Mouse (Mus musculus) embryonic fibroblast, embryonic 13.5 days (primary cell): Measurements from ENCODE around the gene Ctu1.

ENCODE experiments used
- CTCF ChIP-seq: IDR thresholded peaks from 2 replicates; pipeline ENCODE4 v1.5.1; 2011; ENCODE audit warnings: mild to moderate bottlenecking, control low read depth, low read length, moderate library complexity, borderline replicate concordance; ENCODE audit not compliant: insufficient read depth
- POLR2A ChIP-seq: IDR thresholded peaks from 2 replicates; pipeline ENCODE4 v1.6.1; 2011; ENCODE audit warnings: low read depth, mild to moderate bottlenecking, control low read depth, low read length, moderate library complexity

DNA sequence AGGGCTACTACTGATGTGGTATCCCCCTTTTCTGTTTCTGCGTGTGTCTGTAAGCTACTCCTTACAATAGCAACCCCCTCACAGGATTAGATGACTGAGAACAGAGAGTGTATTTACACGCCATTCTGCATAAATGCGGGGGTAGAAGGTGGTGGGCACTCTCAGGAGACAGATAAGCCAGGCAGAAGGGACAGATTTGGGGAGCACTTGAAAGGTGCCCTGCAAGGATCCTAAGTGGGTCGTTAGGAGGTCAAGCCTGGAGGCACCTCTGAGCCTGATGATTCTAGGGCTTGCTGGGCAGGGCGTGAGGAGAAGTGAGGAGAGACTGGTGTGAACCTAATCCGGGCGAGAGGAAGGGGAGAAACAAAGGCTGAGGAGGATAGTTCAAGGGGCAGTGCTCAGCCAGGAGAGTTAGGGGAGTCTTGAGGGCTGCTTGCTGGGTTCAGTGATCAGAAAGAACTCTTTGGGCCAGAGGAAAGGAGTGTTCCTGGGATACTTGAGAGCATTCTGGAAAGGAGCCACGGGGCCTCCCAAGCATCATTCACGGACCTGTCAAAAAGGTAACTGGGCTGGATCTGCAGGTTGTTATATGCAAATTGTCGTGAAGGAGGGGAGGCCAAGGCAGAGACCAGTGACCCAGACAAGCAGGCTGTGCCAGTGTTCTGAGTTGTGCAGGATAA lies 905 bp downstream of the Ctu1 start:
- TF ChIP-seq CTCF (no peak), POLR2A (no peak)
